Mouse (Mus musculus): ENCODE data around the gene Taar8c. TPM values are rescaled to one million over a fixed set of nuclear protein-coding genes. Genes with fewer than 3 reads are reported as not detected.
"Not testable (repeated sequence)": the region's sequence is repeated elsewhere in the genome, so short reads cannot be mapped to it uniquely, and the experiment has no call there.

Taar8c gene
- total and polyA plus RNA-seq, 2 experiments from 2014 or later = not detected

- no peaks in the 10 kb centered on the region for H3K9me3 ChIP-seq (ENCODE audit: low read length)
- TF ChIP-seq CTCF (IDR thresholded peaks at IDR 0.05) = no peak
- H3K4me1 ChIP-seq (ENCODE audit: insufficient read depth, low read length) = no peaks in the 10 kb centered on the region
- no peak overlapping the region for H3K4me2 ChIP-seq (ENCODE audit: low read depth, low read length, poor library complexity, severe bottlenecking)
- H3K9ac ChIP-seq (replicated peaks; ENCODE audit: low read length, poor library complexity, severe bottlenecking) = no peak overlapping the region
- H3K27me3 ChIP-seq (ENCODE audit: insufficient read depth, low read length) = no peaks in the 10 kb centered on the region
- H3K27ac ChIP-seq (ENCODE audit: low read depth, low read length) = no peak overlapping the region
- WGBS = 66% methylated on average over 5 of the region's 5 CpGs
- H3K36me3 ChIP-seq (ENCODE audit: insufficient read depth, low read length) = no peaks in the 10 kb centered on the region
- no peak for DNase-seq (ENCODE audit: low spot score)
- no peak overlapping the region for H3K4me3 ChIP-seq (ENCODE audit: low read depth, low read length)
- ATAC-seq (ENCODE audit: low FRiP score) = no peak
Observed at GRCm38 (mm10) chr10:24107747-24108146, 6.0 kb upstream of the Taar8c start.

GRCm38 (mm10) chr10:24103299-24103698, 1.6 kb upstream of the Taar8c start:
- not testable (repeated sequence) for H3K4me2 ChIP-seq (ENCODE audit: low read depth, low read length, poor library complexity, severe bottlenecking); H3K27me3 ChIP-seq (ENCODE audit: insufficient read depth, low read length); H3K27ac ChIP-seq (ENCODE audit: low read depth, low read length); H3K9me3 ChIP-seq (ENCODE audit: low read length); H3K36me3 ChIP-seq (ENCODE audit: insufficient read depth, low read length); ATAC-seq (ENCODE audit: low FRiP score); H3K4me1 ChIP-seq (ENCODE audit: insufficient read depth, low read length); DNase-seq (ENCODE audit: low spot score); H3K4me3 ChIP-seq (ENCODE audit: low read depth, low read length); H3K9ac ChIP-seq (replicated peaks; ENCODE audit: low read length, poor library complexity, severe bottlenecking)
- WGBS = 57% methylated on average over 1 of the region's 1 CpGs

- not testable (repeated sequence) for H3K27me3 ChIP-seq (ENCODE audit: insufficient read depth, low read length); H3K4me3 ChIP-seq (ENCODE audit: low read depth, low read length); H3K27ac ChIP-seq (ENCODE audit: low read depth, low read length); H3K9me3 ChIP-seq (ENCODE audit: low read length); H3K36me3 ChIP-seq (ENCODE audit: insufficient read depth, low read length); ATAC-seq (ENCODE audit: low FRiP score); H3K9ac ChIP-seq (replicated peaks; ENCODE audit: low read length, poor library complexity, severe bottlenecking); H3K4me1 ChIP-seq (ENCODE audit: insufficient read depth, low read length); DNase-seq (ENCODE audit: low spot score); H3K4me2 ChIP-seq (ENCODE audit: low read depth, low read length, poor library complexity, severe bottlenecking)
- WGBS = 74% methylated on average over 2 of the region's 2 CpGs
Observed at GRCm38 (mm10) chr10:24097010-24097409, 4.7 kb downstream of the Taar8c start.

- no peak within 1 kb of the TSS for H3K4me2 ChIP-seq (ENCODE audit: low read depth, low read length, poor library complexity, severe bottlenecking)
- ATAC-seq (ENCODE audit: low FRiP score) = no peak
- H3K36me3 ChIP-seq (ENCODE audit: insufficient read depth, low read length) = no peaks in the 10 kb centered on the region
- WGBS = 70% methylated on average over 2 of the region's 2 CpGs
- DNase-seq (ENCODE audit: low spot score) = no peak
- H3K9ac ChIP-seq (replicated peaks; ENCODE audit: low read length, poor library complexity, severe bottlenecking) = no peak within 1 kb of the TSS
- no peak within 1 kb of the TSS for H3K27ac ChIP-seq (ENCODE audit: low read depth, low read length)
- no peaks in the 10 kb centered on the region for H3K4me1 ChIP-seq (ENCODE audit: insufficient read depth, low read length)
- no peaks in the 10 kb centered on the region for H3K27me3 ChIP-seq (ENCODE audit: insufficient read depth, low read length)
- no peak for TF ChIP-seq CTCF (IDR thresholded peaks at IDR 0.05)
- H3K4me3 ChIP-seq (ENCODE audit: low read depth, low read length) = no peak within 1 kb of the TSS
- no peaks in the 10 kb centered on the region for H3K9me3 ChIP-seq (ENCODE audit: low read length)
Observed at GRCm38 (mm10) chr10:24092194-24092593, 9.5 kb downstream of the Taar8c start, which contains the start of gene Taar8b. Gene Taar8b (minus strand): TSS chr10:24092294.

GRCm38 (mm10) chr10:24087168-24087567, 14.5 kb downstream of the Taar8c start:
- no peak for ATAC-seq (ENCODE audit: low FRiP score)
- H3K27ac ChIP-seq (ENCODE audit: low read depth, low read length) = no peak overlapping the region
- H3K4me1 ChIP-seq (ENCODE audit: insufficient read depth, low read length) = no peaks in the 10 kb centered on the region
- 100% methylated on average over 2 of the region's 2 CpGs for WGBS
- no peak overlapping the region for H3K4me2 ChIP-seq (ENCODE audit: low read depth, low read length, poor library complexity, severe bottlenecking)
- no peak for TF ChIP-seq CTCF (IDR thresholded peaks at IDR 0.05)
- no peak for DNase-seq (ENCODE audit: low spot score)
- no peaks in the 10 kb centered on the region for H3K9me3 ChIP-seq (ENCODE audit: low read length)
- H3K27me3 ChIP-seq (ENCODE audit: insufficient read depth, low read length) = no peaks in the 10 kb centered on the region
- H3K36me3 ChIP-seq (ENCODE audit: insufficient read depth, low read length) = no peaks in the 10 kb centered on the region
- no peak overlapping the region for H3K9ac ChIP-seq (replicated peaks; ENCODE audit: low read length, poor library complexity, severe bottlenecking)
- no peak overlapping the region for H3K4me3 ChIP-seq (ENCODE audit: low read depth, low read length)

GRCm38 (mm10) chr10:24086555-24086954, 15.2 kb downstream of the Taar8c start:
- H3K4me2 ChIP-seq (ENCODE audit: low read depth, low read length, poor library complexity, severe bottlenecking) = no peak overlapping the region
- 76% methylated on average over 5 of the region's 5 CpGs for WGBS
- no peaks in the 10 kb centered on the region for H3K27me3 ChIP-seq (ENCODE audit: insufficient read depth, low read length)
- no peaks in the 10 kb centered on the region for H3K36me3 ChIP-seq (ENCODE audit: insufficient read depth, low read length)
- H3K9ac ChIP-seq (replicated peaks; ENCODE audit: low read length, poor library complexity, severe bottlenecking) = no peak overlapping the region
- no peak overlapping the region for H3K27ac ChIP-seq (ENCODE audit: low read depth, low read length)
- no peaks in the 10 kb centered on the region for H3K9me3 ChIP-seq (ENCODE audit: low read length)
- TF ChIP-seq CTCF (IDR thresholded peaks at IDR 0.05) = no peak
- no peak overlapping the region for H3K4me3 ChIP-seq (ENCODE audit: low read depth, low read length)
- H3K4me1 ChIP-seq (ENCODE audit: insufficient read depth, low read length) = no peaks in the 10 kb centered on the region
- ATAC-seq (ENCODE audit: low FRiP score) = no peak
- no peak for DNase-seq (ENCODE audit: low spot score)

All from midbrain, postnatal 0 days (tissue).